Mouse (Mus musculus) forebrain, postnatal 0 days (tissue): Measurements from ENCODE around the gene Zfp488. TPM values are rescaled to one million over a fixed set of nuclear protein-coding genes. Genes with fewer than 3 reads are reported as not detected.

Experiments used
- ATAC-seq: fragments of 200-750 bp; cut with Nextera tagmentation; 2 replicates; pipeline ENCODE4 v1.8.0; 2017; ENCODE audit warnings: mild to moderate bottlenecking, moderate library complexity
- DNase-seq: peaks from one replicate; pipeline ENCODE4 v3.0.0-alpha.2; 2015
- H3K27ac ChIP-seq: fragments of 300-500 bp; sonication (generic); 2 replicates; pipeline ENCODE4 v1.5.1; 2014; ENCODE audit warnings: low read depth, mild to moderate bottlenecking, antibody characterized with exemption, low read length, moderate library complexity, mixed read lengths
- H3K27me3 ChIP-seq: fragments of 300-500 bp; sonication (generic); 2 replicates; pipeline ENCODE4 v1.6.1; 2014; ENCODE audit warnings: mild to moderate bottlenecking, low read length, mixed read lengths; ENCODE audit not compliant: insufficient read depth
- H3K36me3 ChIP-seq: fragments of 300-500 bp; sonication (generic); 2 replicates; pipeline ENCODE4 v1.6.1; 2014; ENCODE audit warnings: mild to moderate bottlenecking, moderate library complexity; ENCODE audit not compliant: insufficient read depth
- H3K4me1 ChIP-seq: fragments of 300-500 bp; sonication (generic); 2 replicates; pipeline ENCODE4 v1.6.1; 2014; ENCODE audit warnings: antibody characterized with exemption; ENCODE audit not compliant: insufficient read depth
- H3K4me2 ChIP-seq: fragments of 300-500 bp; sonication (generic); 2 replicates; pipeline ENCODE4 v1.6.1; 2014; ENCODE audit warnings: low read depth, mild to moderate bottlenecking, moderate library complexity
- H3K4me3 ChIP-seq: fragments of 300-500 bp; sonication (generic); 2 replicates; pipeline ENCODE4 v1.5.1; 2014; ENCODE audit warnings: low read depth, low read length, mixed read lengths
- H3K9ac ChIP-seq: fragments of 300-500 bp; sonication (generic); 2 replicates; pipeline ENCODE4 v1.6.1; 2014; ENCODE audit warnings: mild to moderate bottlenecking
- H3K9me3 ChIP-seq: fragments of 300-500 bp; sonication (generic); 2 replicates; pipeline ENCODE4 v1.6.1; 2016; ENCODE audit warnings: low read length
- CTCF ChIP-seq: sonication (generic); IDR thresholded peaks from 2 replicates; pipeline ENCODE4 v1.5.1; 2016; ENCODE audit warnings: antibody characterized with exemption, control low read depth, low read depth
- WGBS: fragments of 180-500 bp; shearing (Covaris S2); extraction: QIAGEN DNeasy Blood & Tissue Kit; methylation state at CpG from one replicate; pipeline ENCODE4 v1.1.7; 2014; 5-methylcytosine and 5-hydroxymethylcytosine counted together
- polyA plus RNA-seq: library from polyadenylated mRNA; unstranded; fragments of >200 nt; fragmentation: Nextera tagmentation; extraction: Ambion mirVana; gene quantifications from 2 replicates; pipeline ENCODE4 v1.2.1, GENCODE M21; 2015
- total RNA-seq: library from RNA; depleted of rRNA; stranded (reverse); fragments of >200 nt; gene quantifications from 2 replicates; pipeline ENCODE4 v1.2.3, GENCODE M21; 2014; rRNA removed

Gene Zfp488
- total RNA-seq, result 1.3 and 1.8 TPM in 2 replicates
- 0.36 TPM in 2 replicates for polyA plus RNA-seq

GRCm38 (mm10) chr14:33978604-33979059 lies at the start of gene Zfp488:
TSS of gene Zfp488 (minus strand) at chr14:33978764.
- TF ChIP-seq CTCF, result no peak
- Histone ChIP-seq H3K4me2 (peak within 1 kb of the TSS; percentile 78), H3K4me1 (no peaks in the 10 kb centered on the region), H3K4me3 (peak within 1 kb of the TSS; percentile 35), H3K36me3 (no peaks in the 10 kb centered on the region), H3K27ac (no peak within 1 kb of the TSS), H3K9ac (peak within 1 kb of the TSS; percentile 35; the same call in 1 of the 2 replicates), H3K27me3 (no peaks in the 10 kb centered on the region), H3K9me3 (no peaks in the 10 kb centered on the region)
- peak; percentile 71 for ATAC-seq
- peak; percentile 36 for DNase-seq
- WGBS, result 4% methylated on average over 25 of the region's 25 CpGs

GRCm38 (mm10) chr14:34026710-34027109 lies 48.1 kb upstream of the Zfp488 start:
- H3K36me3 ChIP-seq, result no peaks in the 10 kb centered on the region
- no peak overlapping the region for H3K9ac ChIP-seq
- H3K9me3 ChIP-seq, result no peaks in the 10 kb centered on the region
- no peak for TF ChIP-seq CTCF
- DNase-seq (no peak), ATAC-seq (no peak)
- no peak overlapping the region for H3K4me3 ChIP-seq
- H3K4me2 ChIP-seq, result no peak overlapping the region
- 88% methylated on average over 2 of the region's 2 CpGs for WGBS
- no peaks in the 10 kb centered on the region for H3K27me3 ChIP-seq
- H3K4me1 ChIP-seq, result no peaks in the 10 kb centered on the region
- H3K27ac ChIP-seq, result no peak overlapping the region

GRCm38 (mm10) chr14:34016938-34017337 lies 38.4 kb upstream of the Zfp488 start:
- no peak for ATAC-seq
- no peaks in the 10 kb centered on the region for H3K36me3 ChIP-seq
- WGBS, result 92% methylated on average over 2 of the region's 2 CpGs

GRCm38 (mm10) chr14:34016381-34016780 lies 37.8 kb upstream of the Zfp488 start, which contains the start of gene Gm5460:
TSS of gene Gm5460 (plus strand) at chr14:34016758.
- Histone ChIP-seq H3K4me2 (no peak within 1 kb of the TSS), H3K36me3 (no peaks in the 10 kb centered on the region), H3K27me3 (no peaks in the 10 kb centered on the region), H3K4me1 (no peaks in the 10 kb centered on the region), H3K4me3 (no peak within 1 kb of the TSS), H3K9ac (no peak within 1 kb of the TSS), H3K27ac (no peak within 1 kb of the TSS), H3K9me3 (no peaks in the 10 kb centered on the region)
- DNase-seq (no peak), ATAC-seq (no peak)
- TF ChIP-seq CTCF, result no peak
- WGBS, result 96% methylated on average over 4 of the region's 4 CpGs

More at GRCm38 (mm10) chr14:34016938-34017337, 38.4 kb upstream of the Zfp488 start:
- no peak overlapping the region for H3K4me2 ChIP-seq
- no peak overlapping the region for H3K9ac ChIP-seq
- no peaks in the 10 kb centered on the region for H3K4me1 ChIP-seq
- DNase-seq, result no peak
- H3K4me3 ChIP-seq, result no peak overlapping the region
- no peak for TF ChIP-seq CTCF
- H3K9me3 ChIP-seq, result no peaks in the 10 kb centered on the region
- H3K27me3 ChIP-seq, result no peaks in the 10 kb centered on the region
- no peak overlapping the region for H3K27ac ChIP-seq

GRCm38 (mm10) chr14:34015063-34015462 lies 36.5 kb upstream of the Zfp488 start, which contains the start of gene Gm30083:
TSS of gene Gm30083 (minus strand) at chr14:34015182.
- Histone ChIP-seq H3K27me3 (no peaks in the 10 kb centered on the region), H3K4me3 (no peak within 1 kb of the TSS), H3K4me1 (no peaks in the 10 kb centered on the region), H3K9me3 (no peaks in the 10 kb centered on the region), H3K36me3 (no peaks in the 10 kb centered on the region), H3K27ac (no peak within 1 kb of the TSS), H3K4me2 (no peak within 1 kb of the TSS), H3K9ac (no peak within 1 kb of the TSS)
- no peak for TF ChIP-seq CTCF
- ATAC-seq, result no peak
- 88% methylated on average over 3 of the region's 3 CpGs for WGBS
- no peak for DNase-seq

- DNase-seq (no peak), ATAC-seq (no peak)
- Histone ChIP-seq H3K9ac (no peak overlapping the region), H3K27ac (no peak overlapping the region), H3K27me3 (no peaks in the 10 kb centered on the region), H3K4me3 (no peak overlapping the region), H3K36me3 (no peaks in the 10 kb centered on the region), H3K4me2 (no peak overlapping the region), H3K9me3 (no peaks in the 10 kb centered on the region), H3K4me1 (no peaks in the 10 kb centered on the region)
- no peak for TF ChIP-seq CTCF
- WGBS, result 89% methylated on average over 5 of the region's 5 CpGs
Measured at GRCm38 (mm10) chr14:34002358-34002757, 23.8 kb upstream of the Zfp488 start.

- no peak overlapping the region for H3K9ac ChIP-seq
- no peak overlapping the region for H3K27ac ChIP-seq
- ATAC-seq (no peak), DNase-seq (no peak)
- H3K4me3 ChIP-seq, result no peak overlapping the region
- no peak for TF ChIP-seq CTCF
- H3K4me1 ChIP-seq, result no peaks in the 10 kb centered on the region
- H3K27me3 ChIP-seq, result no peaks in the 10 kb centered on the region
- H3K36me3 ChIP-seq, result no peaks in the 10 kb centered on the region
- no peaks in the 10 kb centered on the region for H3K9me3 ChIP-seq
- no peak overlapping the region for H3K4me2 ChIP-seq
Measured at GRCm38 (mm10) chr14:34001445-34001844, 22.9 kb upstream of the Zfp488 start.

GRCm38 (mm10) chr14:34000076-34000475 lies 21.5 kb upstream of the Zfp488 start:
- Histone ChIP-seq H3K9ac (no peak overlapping the region), H3K27me3 (no peaks in the 10 kb centered on the region), H3K4me3 (no peak overlapping the region), H3K27ac (no peak overlapping the region), H3K36me3 (no peaks in the 10 kb centered on the region), H3K4me1 (no peaks in the 10 kb centered on the region), H3K4me2 (no peak overlapping the region), H3K9me3 (no peaks in the 10 kb centered on the region)
- ATAC-seq (no peak), DNase-seq (no peak)
- TF ChIP-seq CTCF, result no peak
